Mouse (Mus musculus): ENCODE results near the gene Ttll1. TPM values are rescaled to one million over a fixed set of nuclear protein-coding genes. Genes with fewer than 3 reads are reported as not detected.
A peak's percentile ranks its signal among the peaks of the same experiment; 100 is the strongest.

Ttll1 gene
- polyA plus RNA-seq, 1 experiment from 2014 or later = 19.8 TPM

- Histone ChIP-seq H3K27me3 (replicated peaks) (no peaks in the 10 kb centered on the region), H3K9me3 (no peaks in the 10 kb centered on the region), H3K36me3 (no peaks in the 10 kb centered on the region), H3K27ac (peak overlapping the region; percentile 89), H3K9ac (no peak overlapping the region), H3K4me3 (replicated peaks) (no peak overlapping the region), H3K4me2 (peak overlapping the region; percentile 32), H3K4me1 (peaks cover 13% of the 10 kb centered on the region)
- 23% methylated on average over 5 of the region's 5 CpGs for WGBS
- ATAC-seq (ENCODE audit: insufficient read depth, low FRiP score, low read depth) = peak; percentile 50
Observed at GRCm38 (mm10) chr15:83474466-83474836, 36.2 kb downstream of the Ttll1 start.

GRCm38 (mm10) chr15:83473832-83474465, 36.7 kb downstream of the Ttll1 start:
- peak; percentile 97 for ATAC-seq (ENCODE audit: insufficient read depth, low FRiP score, low read depth)
- 42% methylated on average over 10 of the region's 10 CpGs for WGBS
- H3K27ac ChIP-seq = peak overlapping the region; percentile 89

GRCm38 (mm10) chr15:83473251-83473650, 37.4 kb downstream of the Ttll1 start:
- ATAC-seq (ENCODE audit: insufficient read depth, low FRiP score, low read depth) = no peak
- Histone ChIP-seq H3K4me1 (peaks cover 13% of the 10 kb centered on the region), H3K9me3 (no peaks in the 10 kb centered on the region), H3K9ac (no peak overlapping the region), H3K36me3 (no peaks in the 10 kb centered on the region), H3K27me3 (replicated peaks) (no peaks in the 10 kb centered on the region), H3K27ac (0 out of 2 replicates have a peak overlapping the region, but pooled peaks have one; percentile 83), H3K4me2 (no peak overlapping the region), H3K4me3 (replicated peaks) (no peak overlapping the region)
- 85% methylated on average over 1 of the region's 1 CpGs for WGBS

More at GRCm38 (mm10) chr15:83473832-83474465, 36.7 kb downstream of the Ttll1 start:
- H3K9me3 ChIP-seq = no peaks in the 10 kb centered on the region
- H3K4me2 ChIP-seq = peak overlapping the region; percentile 32
- H3K4me1 ChIP-seq = peaks cover 13% of the 10 kb centered on the region
- H3K27me3 ChIP-seq (replicated peaks) = no peaks in the 10 kb centered on the region
- no peaks in the 10 kb centered on the region for H3K36me3 ChIP-seq
- H3K4me3 ChIP-seq (replicated peaks) = no peak overlapping the region
- no peak overlapping the region for H3K9ac ChIP-seq

GRCm38 (mm10) chr15:83471476-83471875, 39.2 kb downstream of the Ttll1 start:
- ATAC-seq (ENCODE audit: insufficient read depth, low FRiP score, low read depth) = no peak
- Histone ChIP-seq H3K9me3 (no peaks in the 10 kb centered on the region), H3K4me2 (no peak overlapping the region), H3K4me3 (replicated peaks) (no peak overlapping the region), H3K9ac (no peak overlapping the region), H3K27ac (no peak overlapping the region), H3K36me3 (no peaks in the 10 kb centered on the region), H3K4me1 (peaks cover 13% of the 10 kb centered on the region), H3K27me3 (replicated peaks) (no peaks in the 10 kb centered on the region)
- 68% methylated on average over 7 of the region's 7 CpGs for WGBS

GRCm38 (mm10) chr15:83470443-83470842, 40.2 kb downstream of the Ttll1 start:
- ATAC-seq (ENCODE audit: insufficient read depth, low FRiP score, low read depth) = no peak
- H3K9ac ChIP-seq = no peak overlapping the region
- WGBS = 87% methylated on average over 8 of the region's 8 CpGs

GRCm38 (mm10) chr15:83469279-83469821, 41.3 kb downstream of the Ttll1 start:
- no peak overlapping the region for H3K9ac ChIP-seq

More at GRCm38 (mm10) chr15:83470443-83470842, 40.2 kb downstream of the Ttll1 start:
- H3K9me3 ChIP-seq = no peaks in the 10 kb centered on the region
- H3K4me1 ChIP-seq = peaks cover 13% of the 10 kb centered on the region
- H3K36me3 ChIP-seq = no peaks in the 10 kb centered on the region
- no peak overlapping the region for H3K4me2 ChIP-seq
- H3K27ac ChIP-seq = no peak overlapping the region
- no peak overlapping the region for H3K4me3 ChIP-seq (replicated peaks)
- no peaks in the 10 kb centered on the region for H3K27me3 ChIP-seq (replicated peaks)

GRCm38 (mm10) chr15:83467232-83467966, 43.3 kb downstream of the Ttll1 start:
- H3K4me1 ChIP-seq = peaks cover 9% of the 10 kb centered on the region; the same call in 1 of the 2 replicates
- H3K9me3 ChIP-seq = no peaks in the 10 kb centered on the region
- H3K36me3 ChIP-seq = no peaks in the 10 kb centered on the region
- no peaks in the 10 kb centered on the region for H3K27me3 ChIP-seq (replicated peaks)
- H3K27ac ChIP-seq = no peak overlapping the region
- no peak for ATAC-seq (ENCODE audit: insufficient read depth, low FRiP score, low read depth)
- H3K4me2 ChIP-seq = no peak overlapping the region
- H3K4me3 ChIP-seq (replicated peaks) = no peak overlapping the region
- no peak overlapping the region for H3K9ac ChIP-seq
- 75% methylated on average over 9 of the region's 9 CpGs for WGBS

More at GRCm38 (mm10) chr15:83469279-83469821, 41.3 kb downstream of the Ttll1 start:
- ATAC-seq (ENCODE audit: insufficient read depth, low FRiP score, low read depth) = no peak
- no peaks in the 10 kb centered on the region for H3K27me3 ChIP-seq (replicated peaks)
- H3K36me3 ChIP-seq = no peaks in the 10 kb centered on the region
- H3K27ac ChIP-seq = no peak overlapping the region
- peaks cover 8% of the 10 kb centered on the region; the same call in 1 of the 2 replicates for H3K4me1 ChIP-seq
- no peak overlapping the region for H3K4me2 ChIP-seq
- 60% methylated on average over 6 of the region's 6 CpGs for WGBS
- no peaks in the 10 kb centered on the region for H3K9me3 ChIP-seq
- no peak overlapping the region for H3K4me3 ChIP-seq (replicated peaks)

GRCm38 (mm10) chr15:83466331-83466730, 44.4 kb downstream of the Ttll1 start:
- Histone ChIP-seq H3K9ac (no peak overlapping the region), H3K36me3 (no peaks in the 10 kb centered on the region), H3K4me2 (no peak overlapping the region), H3K27me3 (replicated peaks) (no peaks in the 10 kb centered on the region), H3K4me1 (peaks cover 9% of the 10 kb centered on the region; the same call in 1 of the 2 replicates), H3K4me3 (replicated peaks) (no peak overlapping the region), H3K9me3 (no peaks in the 10 kb centered on the region), H3K27ac (no peak overlapping the region)
- no peak for ATAC-seq (ENCODE audit: insufficient read depth, low FRiP score, low read depth)
- whole genome bisulfite sequencing = 73% methylated on average over 4 of the region's 4 CpGs

GRCm38 (mm10) chr15:83464905-83465650, 45.6 kb downstream of the Ttll1 start:
- Histone ChIP-seq H3K4me1 (peaks cover 9% of the 10 kb centered on the region; the same call in 1 of the 2 replicates), H3K4me3 (replicated peaks) (peak overlapping the region; percentile 84), H3K27ac (peak overlapping the region; percentile 31; the same call in 1 of the 2 replicates), H3K27me3 (replicated peaks) (no peaks in the 10 kb centered on the region), H3K36me3 (no peaks in the 10 kb centered on the region), H3K4me2 (peak overlapping the region; percentile 84), H3K9ac (no peak overlapping the region), H3K9me3 (no peaks in the 10 kb centered on the region)
- 76% methylated on average over 19 of the region's 19 CpGs for WGBS
- no peak for ATAC-seq (ENCODE audit: insufficient read depth, low FRiP score, low read depth)

GRCm38 (mm10) chr15:83464083-83464904, 46.4 kb downstream of the Ttll1 start, which contains the start of gene Pacsin2:
Pacsin2 (minus strand) TSS chr15:83464606.
- Histone ChIP-seq H3K27ac (peak within 1 kb of the TSS; percentile 83), H3K9me3 (no peaks in the 10 kb centered on the region), H3K4me3 (replicated peaks) (peak within 1 kb of the TSS; percentile 84), H3K9ac (peak within 1 kb of the TSS; percentile 62), H3K27me3 (replicated peaks) (no peaks in the 10 kb centered on the region), H3K36me3 (no peaks in the 10 kb centered on the region), H3K4me1 (peaks cover 9% of the 10 kb centered on the region; the same call in 1 of the 2 replicates), H3K4me2 (peak within 1 kb of the TSS; percentile 84)
- ATAC-seq (ENCODE audit: insufficient read depth, low FRiP score, low read depth) = peak; percentile 98
- WGBS = under 1% methylated on average over 82 of the region's 88 CpGs
